Comparison of ENCODE assay signal across 8 mouse cellular contexts in the genomic region with DNA sequence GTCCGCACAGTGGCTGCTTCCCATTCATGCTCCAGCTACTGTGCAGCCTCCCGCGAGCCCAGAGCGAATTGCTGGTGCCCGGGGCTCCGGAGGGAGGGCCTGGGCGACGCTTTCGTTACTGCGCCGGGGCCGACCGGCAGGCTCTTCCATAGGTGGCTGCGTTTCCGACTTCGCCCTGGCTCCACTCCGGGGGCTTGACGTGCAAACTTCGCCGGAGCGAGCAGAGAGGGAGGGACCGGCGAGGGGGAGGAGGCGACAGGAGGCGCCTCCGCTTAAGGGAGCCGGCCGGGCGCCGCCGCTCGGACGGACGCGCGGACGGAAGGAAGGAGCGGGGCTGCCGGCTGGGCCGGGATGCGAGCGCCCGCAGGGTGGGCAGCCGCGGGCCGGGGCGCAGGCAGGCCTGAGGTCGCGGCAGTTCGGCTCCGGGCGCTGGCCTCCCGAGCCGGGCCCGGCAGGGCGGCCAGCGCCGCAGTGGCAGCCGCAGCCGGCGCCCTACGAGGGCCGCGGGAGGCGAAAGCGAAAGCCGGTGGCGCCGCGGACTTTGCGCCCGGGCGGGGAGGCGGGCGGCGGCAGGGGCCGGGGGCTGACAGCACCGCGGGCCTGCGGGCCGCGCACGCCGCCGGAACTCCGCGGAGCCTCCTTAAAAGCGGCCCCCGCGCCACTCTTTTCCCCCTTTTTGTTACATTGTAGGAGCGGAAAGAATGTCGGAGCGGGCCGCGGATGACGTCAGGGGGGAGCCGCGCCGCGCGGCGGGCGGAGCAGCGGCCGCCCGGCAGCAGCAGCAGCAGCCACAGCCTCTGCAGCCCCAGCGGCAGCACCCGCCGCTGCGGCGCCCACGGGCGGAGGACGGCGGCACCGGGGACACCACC. TPM values are rescaled to one million over a fixed set of nuclear protein-coding genes. Genes with fewer than 3 reads are reported as not detected.
DNase-seq lines count a peak whose midpoint lies in the region; ATAC-seq and TF ChIP-seq lines count a peak whose summit lies in the region.

No protein-coding gene starts in this region.

- H3K9ac ChIP-seq in embryonic facial prominence, embryonic 15.5 days: peak overlapping the region; percentile 96
- H3K9ac ChIP-seq in limb, embryonic 14.5 days (ENCODE audit: low read depth, low read length, severe bottlenecking): peak overlapping the region; percentile 100
- peak overlapping the region; percentile 97 for H3K9ac ChIP-seq in midbrain, embryonic 16.5 days (ENCODE audit: low read depth, low read length)

- H3K36me3 ChIP-seq in embryonic facial prominence, embryonic 15.5 days: 0 out of 2 replicates have a peak, but pooled peaks cover 3% of the 10 kb centered on the region
- peaks cover 5% of the 10 kb centered on the region for H3K36me3 ChIP-seq in limb, embryonic 14.5 days (ENCODE audit: control insufficient read depth, insufficient read depth, low read length)
- no peaks in the 10 kb centered on the region for H3K36me3 ChIP-seq in midbrain, embryonic 16.5 days (ENCODE audit: control insufficient read depth, insufficient read depth, low read length)
- H3K36me3 ChIP-seq in spleen, adult 2 months (ENCODE audit: control insufficient read depth, insufficient read depth, low read length): no peaks in the 10 kb centered on the region; the same call in 1 of the 2 replicates

- DNase-seq in B cell, adult 2 months: peak; percentile 83
- peak; percentile 88 for DNase-seq in heart, adult 9 months (ENCODE audit: low spot score in 2 of 2)
- peak; percentile 91 for DNase-seq in kidney, adult 9 months
- peak; percentile 84 for DNase-seq in limb, embryonic 14.5 days (ENCODE audit: low spot score)
- peak; percentile 61 to 81 for DNase-seq in spleen, adult 2 months (ENCODE audit: low read depth in 1 of 2, low spot score in 2 of 2)

- peak; percentile 90 for ATAC-seq in embryonic facial prominence, embryonic 15.5 days (ENCODE audit: insufficient number of reproducible peaks, low FRiP score, low TSS enrichment, low read depth)
- ATAC-seq in limb, embryonic 14.5 days (ENCODE audit: low FRiP score, low read depth): peak; percentile 92
- peak; percentile 94 for ATAC-seq in midbrain, embryonic 16.5 days

- peak overlapping the region; percentile 95 for H3K4me3 ChIP-seq in bone marrow macrophage, adult 2 months (ENCODE audit: insufficient read depth, low read length)
- H3K4me3 ChIP-seq in embryonic facial prominence, embryonic 15.5 days (replicated peaks): peak overlapping the region; percentile 88
- peak overlapping the region; percentile 77 for H3K4me3 ChIP-seq in limb, embryonic 14.5 days (replicated peaks; ENCODE audit: low read length)
- H3K4me3 ChIP-seq in midbrain, embryonic 16.5 days (ENCODE audit: low read depth, low read length): peak overlapping the region; percentile 89
- peak overlapping the region; percentile 84 for H3K4me3 ChIP-seq in spleen, adult 2 months (ENCODE audit: extremely low read depth, insufficient read depth, insufficient read length)

- under 1% methylated on average over 78 of the region's 116 CpGs for WGBS in embryonic facial prominence, embryonic 15.5 days
- under 1% methylated on average over 58 of the region's 116 CpGs for WGBS in limb, embryonic 14.5 days
- under 1% methylated on average over 107 of the region's 116 CpGs for WGBS in midbrain, embryonic 16.5 days
- WGBS in spleen, adult 2 months: 1% methylated on average over 104 of the region's 116 CpGs

- no peaks in the 10 kb centered on the region for H3K9me3 ChIP-seq in embryonic facial prominence, embryonic 15.5 days (replicated peaks)
- no peaks in the 10 kb centered on the region for H3K9me3 ChIP-seq in limb, embryonic 14.5 days (ENCODE audit: control insufficient read depth, low read length)
- no peaks in the 10 kb centered on the region for H3K9me3 ChIP-seq in midbrain, embryonic 16.5 days (replicated peaks; ENCODE audit: control insufficient read depth, low read length, poor library complexity, severe bottlenecking)

- peak overlapping the region; percentile 81 for H3K4me2 ChIP-seq in embryonic facial prominence, embryonic 15.5 days (replicated peaks)
- peak overlapping the region; percentile 78 for H3K4me2 ChIP-seq in limb, embryonic 14.5 days (replicated peaks; ENCODE audit: low read depth, low read length, severe bottlenecking)
- peak overlapping the region; percentile 68 for H3K4me2 ChIP-seq in midbrain, embryonic 16.5 days (ENCODE audit: low read length)

- no peak for TF ChIP-seq POLR2A in bone marrow macrophage, adult 2 months (IDR thresholded peaks at IDR 0.05; ENCODE audit: borderline replicate concordance, low read depth, low read length)
- TF ChIP-seq POLR2A in limb, embryonic 14.5 days (IDR thresholded peaks at IDR 0.05; ENCODE audit: borderline replicate concordance, extremely low read depth, insufficient read depth, insufficient read length): peak; percentile 58; the same call in 1 of the 2 replicates
- TF ChIP-seq POLR2A in spleen, adult 2 months (IDR thresholded peaks at IDR 0.05; ENCODE audit: low read depth, low read length): peak; percentile 30

- peak overlapping the region; percentile 65 for H3K27ac ChIP-seq in bone marrow macrophage, adult 2 months (ENCODE audit: insufficient read depth, low read depth, low read length)
- H3K27ac ChIP-seq in embryonic facial prominence, embryonic 15.5 days (replicated peaks): peak overlapping the region; percentile 99
- peak overlapping the region; percentile 100 for H3K27ac ChIP-seq in limb, embryonic 14.5 days (replicated peaks; ENCODE audit: low read depth, low read length)
- peak overlapping the region; percentile 98 for H3K27ac ChIP-seq in midbrain, embryonic 16.5 days (ENCODE audit: low read length)
- H3K27ac ChIP-seq in spleen, adult 2 months (ENCODE audit: insufficient read depth, low read length): peak overlapping the region; percentile 96

- H3K4me1 ChIP-seq in bone marrow macrophage, adult 2 months (ENCODE audit: control insufficient read depth, insufficient read depth, low read length): peaks cover 21% of the 10 kb centered on the region
- peaks cover 15% of the 10 kb centered on the region for H3K4me1 ChIP-seq in embryonic facial prominence, embryonic 15.5 days
- H3K4me1 ChIP-seq in limb, embryonic 14.5 days (ENCODE audit: control insufficient read depth, insufficient read depth, low read length): peaks cover 5% of the 10 kb centered on the region; the same call in 1 of the 2 replicates
- H3K4me1 ChIP-seq in midbrain, embryonic 16.5 days (ENCODE audit: control insufficient read depth, insufficient read depth, low read length): peaks cover 14% of the 10 kb centered on the region
- H3K4me1 ChIP-seq in spleen, adult 2 months (ENCODE audit: control insufficient read depth, insufficient read depth, insufficient read length): peaks cover 4% of the 10 kb centered on the region; the same call in 1 of the 2 replicates

- H3K27me3 ChIP-seq in embryonic facial prominence, embryonic 15.5 days: no peaks in the 10 kb centered on the region
- H3K27me3 ChIP-seq in limb, embryonic 14.5 days (ENCODE audit: control insufficient read depth, insufficient read depth, low read length): no peaks in the 10 kb centered on the region
- H3K27me3 ChIP-seq in midbrain, embryonic 16.5 days (ENCODE audit: control insufficient read depth, insufficient read depth, low read depth, low read length): no peaks in the 10 kb centered on the region
- H3K27me3 ChIP-seq in spleen, adult 2 months (ENCODE audit: control insufficient read depth, insufficient read depth, low read length): no peaks in the 10 kb centered on the region

- no peak for TF ChIP-seq CTCF in bone marrow macrophage, adult 2 months (IDR thresholded peaks at IDR 0.05; ENCODE audit: low read depth, low read length)
- TF ChIP-seq CTCF in spleen, adult 2 months (IDR thresholded peaks at IDR 0.05; ENCODE audit: extremely low read depth, insufficient read depth, insufficient read length, insufficient replicate concordance): no peak

RNA-seq across cellular contexts. Expression of gene Thoc7, which starts 51.0 kb away (rescaled TPM):
- polyA plus RNA-seq in bone marrow macrophage, adult 2 months (2012; ENCODE audit: insufficient read depth, insufficient read length, missing spikeins): 59.7 and 64.2 TPM in 2 replicates
- 160 and 169 TPM in 2 replicates for polyA plus RNA-seq in embryonic facial prominence, embryonic 15.5 days (2015; fragmentation: Nextera tagmentation; extraction: Ambion mirVana)
- polyA plus RNA-seq in limb, embryonic 14.5 days (2012; rRNA removed): 89.4 and 116 TPM in 2 replicates
- 194 and 195 TPM in 2 replicates for polyA plus RNA-seq in limb, embryonic 14.5 days (2014; fragmentation: Nextera tagmentation; extraction: Ambion mirVana)
- polyA plus RNA-seq in midbrain, embryonic 16.5 days (2015; fragmentation: Nextera tagmentation; extraction: Ambion mirVana): 147 and 153 TPM in 2 replicates
- polyA plus RNA-seq in spleen, adult 2 months (2012; rRNA removed): 7.0 and 8.2 TPM in 2 replicates

RNA-seq across cellular contexts. Expression of gene Atxn7, which starts 51.4 kb away (rescaled TPM):
- 18.9 and 19.9 TPM in 2 replicates for polyA plus RNA-seq in bone marrow macrophage, adult 2 months (2012; ENCODE audit: insufficient read depth, insufficient read length, missing spikeins)
- polyA plus RNA-seq in embryonic facial prominence, embryonic 15.5 days (2015; fragmentation: Nextera tagmentation; extraction: Ambion mirVana): 4.8 and 6.2 TPM in 2 replicates
- 18.7 and 26.7 TPM in 2 replicates for polyA plus RNA-seq in limb, embryonic 14.5 days (2012; rRNA removed)
- 6.4 and 8.8 TPM in 2 replicates for polyA plus RNA-seq in limb, embryonic 14.5 days (2014; fragmentation: Nextera tagmentation; extraction: Ambion mirVana)
- 2.9 and 3.4 TPM in 2 replicates for polyA plus RNA-seq in midbrain, embryonic 16.5 days (2015; fragmentation: Nextera tagmentation; extraction: Ambion mirVana)
- 20.3 and 24.3 TPM in 2 replicates for polyA plus RNA-seq in spleen, adult 2 months (2012; rRNA removed)

Comparison
In these comparisons a context has a peak if more than half of its experiments do, and no peak if none do; other contexts are left out.
1. Peak in every context shown above with its lines: DNase-seq, ATAC-seq, H3K4me3 ChIP-seq and H3K27ac ChIP-seq.